Mouse (Mus musculus) heart, postnatal 36 days (tissue): ENCODE results near the gene Akap8. TPM values are rescaled to one million over a fixed set of nuclear protein-coding genes. Genes with fewer than 3 reads are reported as not detected.

Experiments
- DNase-seq, 2 experiments: peaks; one replicate each; pipeline ENCODE4 v3.0.0; 2021 to 2022
- intact Hi-C: fragments of 180-260 bp; cut with DNase I; formaldehyde crosslinking; loops from one replicate; pipeline ENCODE4 v1.15.1; 2025
- total RNA-seq, 2 experiments: library from RNA; stranded (reverse); gene quantifications; 2 replicates each; pipeline ENCODE4 v1.2.3; 2021

The Akap8 gene
- total RNA-seq, result 10 to 100 TPM; 37.3 to 50.4 TPM

DNA sequence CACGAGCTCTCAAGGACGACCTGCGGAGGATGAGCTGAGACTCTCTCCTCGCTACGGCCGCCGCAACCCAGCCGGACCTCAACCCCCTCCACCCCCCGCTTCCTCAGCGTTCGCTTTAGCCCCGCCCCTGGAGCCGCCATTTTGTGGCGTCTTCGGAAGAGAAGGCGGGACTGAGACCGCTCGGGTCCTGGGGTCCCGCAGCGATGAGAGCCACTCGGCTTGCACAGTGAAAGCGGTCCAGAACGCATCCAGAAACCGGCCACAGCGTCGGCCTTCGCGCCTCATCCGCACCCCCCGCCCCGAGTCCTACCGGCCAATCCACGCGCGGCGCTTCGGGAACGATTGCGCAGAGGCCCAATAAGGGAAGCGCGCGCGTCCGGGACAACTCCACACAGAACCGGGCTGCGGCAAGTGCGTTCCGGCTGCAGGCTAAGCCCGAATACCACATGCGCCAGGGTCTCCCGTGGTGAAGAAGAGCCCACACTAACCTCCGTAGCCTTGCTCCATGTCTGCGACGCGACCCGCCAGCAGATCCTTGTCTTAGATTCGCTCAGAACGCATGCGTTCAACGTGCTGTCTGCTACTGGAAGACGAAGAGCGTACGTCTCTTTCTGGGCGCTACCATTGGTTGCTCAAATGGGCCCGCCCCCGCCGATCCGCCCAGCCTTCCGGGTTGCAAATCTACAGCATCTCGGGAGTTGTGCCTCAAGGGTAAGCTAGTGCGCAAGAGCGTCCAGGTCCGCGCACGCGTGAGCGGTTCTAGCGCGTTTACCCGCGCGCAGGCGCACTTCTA lies at the start of gene Akap8:
Gene Akap8 (minus strand): TSS at position 642 of the 793 bp plus-strand sequence.
- intact Hi-C loops, result loop anchor here (2.0 kb wide), 1 partner anchor 36 kb away; the partner anchor contains the start of gene Brd4
- DNase-seq, result peak; percentile 94

DNA sequence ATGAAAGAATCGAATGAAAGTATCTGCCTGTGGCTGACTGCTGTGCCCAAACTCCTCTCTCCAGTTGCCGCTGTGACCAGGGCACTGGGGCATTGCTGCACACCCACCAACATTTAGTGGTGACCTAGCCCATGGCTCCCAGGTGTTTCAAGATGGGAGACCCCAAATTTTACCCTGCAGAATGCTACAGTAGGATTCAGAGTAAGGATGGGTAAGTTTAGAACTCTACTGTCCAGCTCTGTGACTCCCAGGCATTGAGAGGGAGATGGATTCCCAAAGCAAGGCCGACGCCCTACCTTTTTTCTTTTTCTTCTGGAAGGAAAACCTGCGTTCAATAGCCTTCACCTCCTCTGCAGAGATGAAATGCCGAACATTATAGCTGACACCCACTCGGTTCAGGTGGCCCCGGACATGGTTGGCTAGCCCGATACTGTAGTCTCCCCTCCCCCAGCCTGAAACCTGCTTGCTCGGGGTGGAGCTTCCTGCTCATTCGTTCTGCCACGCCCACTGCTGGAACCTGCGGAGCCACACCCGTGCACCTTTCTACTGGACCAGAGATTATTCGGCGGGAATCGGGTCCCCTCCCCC lies 48.0 kb upstream of the Akap8 start:
- intact Hi-C loops, result loop anchor here (1.0 kb wide), 1 partner anchor 8 kb away; no protein-coding TSS in a partner anchor
- no peak for DNase-seq

DNA sequence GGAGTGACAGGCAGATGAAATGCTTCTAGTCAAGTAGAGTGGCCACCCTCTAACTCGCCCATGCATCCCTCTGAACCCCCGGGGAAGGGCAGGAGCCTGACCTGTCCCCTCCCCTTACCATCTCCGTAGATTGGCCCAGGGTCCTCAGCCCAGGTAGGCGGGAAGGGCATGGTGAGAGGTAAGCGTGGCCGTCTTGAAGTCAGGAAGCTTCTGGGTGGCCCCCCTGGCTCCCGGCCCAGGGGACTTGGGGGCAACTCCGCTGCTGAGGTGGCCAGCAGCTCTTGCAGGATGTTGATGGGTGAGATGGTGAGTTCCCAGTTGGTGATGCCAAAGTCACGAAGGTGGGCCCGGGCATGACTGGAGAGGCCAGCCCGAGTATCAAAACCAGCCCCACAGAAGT lies 46.7 kb upstream of the Akap8 start:
- intact Hi-C loops, result loop anchor here (1.0 kb wide), 1 partner anchor 10 kb away; no protein-coding TSS in a partner anchor
- no peak for DNase-seq

DNA sequence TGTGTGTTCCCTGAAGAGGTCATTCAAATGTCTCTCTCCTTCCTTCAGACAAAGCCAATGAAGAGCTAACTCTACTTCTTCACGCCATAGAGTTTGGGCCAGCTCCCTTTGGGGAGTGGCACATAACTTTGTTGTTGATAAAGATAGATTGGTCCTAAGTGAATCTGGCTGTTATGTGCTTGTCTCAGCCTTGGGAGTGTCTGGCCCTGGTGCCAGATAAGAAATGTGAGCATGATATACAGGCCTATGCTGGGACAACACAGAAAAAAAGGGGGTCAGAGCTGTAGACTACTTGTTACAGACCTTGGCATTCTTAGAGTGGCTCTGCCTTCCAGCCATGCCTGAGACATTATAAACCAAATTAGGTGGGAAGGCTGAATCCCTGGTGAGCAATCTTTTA lies 44.3 kb upstream of the Akap8 start:
- intact Hi-C loops, result loop anchor here (2.0 kb wide), 1 partner anchor 24 kb away; the partner anchor contains the start of gene Wiz
- no peak for DNase-seq

DNA sequence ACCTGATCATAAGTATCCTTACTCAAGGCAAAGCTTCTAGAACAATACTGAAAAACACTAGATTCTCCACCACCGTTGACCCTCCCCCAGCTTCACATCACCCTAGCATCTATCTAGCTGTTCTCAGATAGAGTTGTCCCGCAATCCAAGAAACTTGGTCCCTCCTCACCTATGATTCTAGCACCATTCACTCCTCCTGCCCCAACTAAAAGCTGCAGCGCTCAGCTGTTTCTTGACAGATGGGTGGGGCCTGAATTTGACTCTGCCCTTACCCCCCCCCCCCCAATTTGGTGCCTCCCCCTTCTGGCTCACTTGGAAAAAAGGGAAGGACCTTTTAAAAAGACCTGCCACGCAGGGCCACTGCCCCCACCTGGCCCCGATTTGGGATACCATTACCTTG lies 43.8 kb upstream of the Akap8 start:
- intact Hi-C loops, result loop anchor here (2.0 kb wide), 1 partner anchor 24 kb away; the partner anchor contains the start of gene Wiz
- DNase-seq, result no peak

DNA sequence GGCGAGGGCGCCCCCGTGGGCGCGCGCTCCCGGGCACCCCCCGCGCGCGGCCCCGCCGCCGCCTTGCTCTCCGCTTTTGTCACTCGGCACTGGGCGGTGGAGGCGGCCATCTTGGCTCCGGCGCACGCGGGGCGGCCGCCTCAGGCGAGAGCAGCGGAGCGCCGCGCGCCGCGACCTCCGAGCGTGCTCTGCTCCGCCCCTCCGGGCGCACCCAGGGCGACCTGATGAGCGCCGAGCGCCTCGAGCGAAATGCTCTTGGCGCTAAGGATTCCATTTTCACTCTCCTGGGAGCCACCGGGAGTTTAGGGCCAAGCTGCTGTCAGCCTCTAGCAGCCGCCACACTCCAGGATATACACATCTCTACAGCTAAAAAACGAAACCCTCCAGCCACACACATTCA lies 43.3 kb upstream of the Akap8 start:
- intact Hi-C loops, result loop anchor here (2.0 kb wide), 1 partner anchor 24 kb away; the partner anchor contains the start of gene Wiz
- peak; percentile 88 to 89 for DNase-seq

DNA sequence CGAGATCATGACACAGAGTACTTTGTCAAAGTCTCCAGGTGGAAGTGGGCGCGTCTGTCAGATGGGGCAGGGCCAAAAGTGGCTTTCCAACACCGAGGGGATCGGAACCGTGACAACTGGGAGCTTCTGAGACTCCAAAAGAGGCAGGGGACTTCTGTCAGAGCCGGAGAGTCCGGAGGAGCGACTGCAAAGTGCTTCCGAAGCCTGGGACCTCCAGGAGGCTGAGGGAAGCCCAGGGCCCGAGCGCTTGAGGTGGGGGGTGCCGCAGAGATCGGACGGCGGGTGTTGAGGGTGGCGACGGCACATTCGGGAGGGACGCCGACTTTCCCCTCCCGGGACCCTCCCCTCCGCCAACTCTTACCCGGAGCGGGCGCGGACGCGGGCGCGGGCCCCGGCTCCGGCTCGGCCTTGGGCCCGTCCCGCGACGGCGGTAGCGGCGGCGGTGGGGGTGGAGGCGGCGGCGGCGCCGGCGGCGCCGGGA lies 42.8 kb upstream of the Akap8 start:
- intact Hi-C loops, result loop anchor here (1.0 to 2.0 kb wide), 2 partner anchors 14 to 25 kb away; partner anchors contain the start of genes Akap8l and Wiz
- DNase-seq, result peak in 1 of 2 experiments; percentile 12

DNA sequence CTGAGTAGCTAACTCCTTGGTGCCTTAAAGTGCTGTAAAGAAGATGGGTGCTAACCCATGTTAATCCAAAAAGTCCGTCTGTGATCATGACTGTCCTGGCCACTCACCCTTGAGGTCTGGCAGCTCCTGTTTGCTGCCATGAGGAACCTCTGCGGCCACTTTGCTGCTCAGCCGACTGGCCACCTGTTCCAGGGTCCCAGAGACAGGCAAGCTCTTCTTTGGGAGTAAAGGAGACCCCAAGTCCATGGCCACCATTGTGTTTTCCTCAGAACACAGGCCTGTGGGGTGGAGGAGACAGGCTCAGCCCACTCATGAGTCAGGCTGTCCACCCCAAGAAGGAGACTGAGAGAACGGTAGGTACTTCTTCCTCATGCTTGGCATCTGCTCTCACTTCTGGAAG lies 41.6 kb upstream of the Akap8 start:
- DNase-seq, result no peak
- intact Hi-C loops, result loop anchor here (1.0 kb wide), 1 partner anchor 12 kb away; the partner anchor contains the start of gene Akap8l

DNA sequence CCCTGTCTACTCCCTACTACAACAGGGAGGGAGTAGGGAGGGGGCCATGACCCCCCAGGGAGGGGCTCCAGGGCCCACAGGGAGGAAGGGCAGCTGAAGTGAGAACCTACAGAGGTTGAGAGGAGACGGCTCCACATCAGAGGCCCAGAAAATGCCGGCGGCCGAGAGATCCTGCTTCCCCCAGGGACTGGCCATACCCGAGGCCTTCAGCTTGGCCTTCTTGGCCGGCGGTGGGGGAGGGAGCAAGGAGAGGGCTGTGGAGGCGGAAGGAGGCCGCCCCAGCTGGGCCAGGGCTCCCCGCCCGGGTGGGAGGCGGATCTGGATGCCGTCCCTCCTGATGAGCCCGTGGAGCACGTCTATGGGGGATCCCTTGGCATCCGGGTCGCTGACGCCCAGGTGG lies 38.9 kb upstream of the Akap8 start:
- intact Hi-C loops, result no loop called here
- no peak for DNase-seq

DNA sequence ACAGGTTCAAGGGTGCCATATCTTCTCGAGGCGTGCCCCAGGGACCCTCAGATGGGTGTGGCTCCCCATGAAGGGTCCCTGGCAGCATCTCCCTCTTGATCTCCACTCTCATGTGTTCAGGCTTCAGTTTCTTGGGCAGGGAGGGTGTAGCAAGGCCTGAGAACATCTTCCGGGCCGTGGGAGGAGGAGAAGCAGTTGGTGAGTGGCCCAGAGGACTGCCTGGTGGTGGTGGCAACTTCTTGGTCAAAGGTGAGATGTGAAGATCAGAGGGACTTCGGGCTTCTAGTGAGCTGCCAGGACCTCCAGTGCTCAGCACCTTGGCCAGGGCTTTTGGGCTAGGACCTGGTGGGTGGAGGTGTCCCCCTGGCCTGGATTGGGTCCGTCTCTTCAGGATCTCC lies 37.9 kb upstream of the Akap8 start:
- DNase-seq, result no peak
- intact Hi-C loops, result no loop called here

DNA sequence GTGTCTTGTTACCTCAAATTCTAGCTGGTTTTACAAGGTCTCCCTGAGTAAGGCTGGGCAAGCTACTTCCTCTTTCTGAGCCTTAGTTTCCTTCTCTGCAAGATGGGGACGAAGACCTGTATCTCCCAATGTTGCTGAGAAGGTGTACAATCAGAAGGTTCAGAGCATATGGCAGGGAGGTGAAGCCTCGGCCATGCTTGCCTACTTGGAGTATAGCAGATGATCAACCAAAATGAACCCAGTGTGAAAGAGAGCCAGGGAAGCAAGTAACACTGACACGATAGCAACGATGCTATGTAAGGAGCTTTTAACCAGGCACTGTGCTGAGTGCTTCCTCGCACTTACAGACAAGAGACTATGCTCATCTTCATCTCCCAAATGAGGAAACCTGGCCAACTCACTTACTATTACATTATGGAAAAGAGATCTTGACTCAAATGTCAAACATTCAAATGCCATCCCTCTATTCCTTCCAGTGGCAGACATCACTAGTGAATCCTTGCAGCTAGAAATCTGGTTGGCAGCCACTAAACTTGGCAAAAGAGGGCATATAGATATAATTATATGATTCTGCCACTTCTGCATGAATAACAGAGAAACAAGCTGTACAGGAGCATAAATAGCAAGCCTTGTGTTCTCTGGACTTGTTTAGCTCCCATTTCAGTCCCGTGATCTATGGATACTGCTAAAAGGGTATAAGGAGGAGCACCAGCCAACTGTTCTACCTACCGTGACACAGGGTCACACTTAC lies 37.3 kb upstream of the Akap8 start:
- intact Hi-C loops, result no loop called here
- DNase-seq, result no peak

DNA sequence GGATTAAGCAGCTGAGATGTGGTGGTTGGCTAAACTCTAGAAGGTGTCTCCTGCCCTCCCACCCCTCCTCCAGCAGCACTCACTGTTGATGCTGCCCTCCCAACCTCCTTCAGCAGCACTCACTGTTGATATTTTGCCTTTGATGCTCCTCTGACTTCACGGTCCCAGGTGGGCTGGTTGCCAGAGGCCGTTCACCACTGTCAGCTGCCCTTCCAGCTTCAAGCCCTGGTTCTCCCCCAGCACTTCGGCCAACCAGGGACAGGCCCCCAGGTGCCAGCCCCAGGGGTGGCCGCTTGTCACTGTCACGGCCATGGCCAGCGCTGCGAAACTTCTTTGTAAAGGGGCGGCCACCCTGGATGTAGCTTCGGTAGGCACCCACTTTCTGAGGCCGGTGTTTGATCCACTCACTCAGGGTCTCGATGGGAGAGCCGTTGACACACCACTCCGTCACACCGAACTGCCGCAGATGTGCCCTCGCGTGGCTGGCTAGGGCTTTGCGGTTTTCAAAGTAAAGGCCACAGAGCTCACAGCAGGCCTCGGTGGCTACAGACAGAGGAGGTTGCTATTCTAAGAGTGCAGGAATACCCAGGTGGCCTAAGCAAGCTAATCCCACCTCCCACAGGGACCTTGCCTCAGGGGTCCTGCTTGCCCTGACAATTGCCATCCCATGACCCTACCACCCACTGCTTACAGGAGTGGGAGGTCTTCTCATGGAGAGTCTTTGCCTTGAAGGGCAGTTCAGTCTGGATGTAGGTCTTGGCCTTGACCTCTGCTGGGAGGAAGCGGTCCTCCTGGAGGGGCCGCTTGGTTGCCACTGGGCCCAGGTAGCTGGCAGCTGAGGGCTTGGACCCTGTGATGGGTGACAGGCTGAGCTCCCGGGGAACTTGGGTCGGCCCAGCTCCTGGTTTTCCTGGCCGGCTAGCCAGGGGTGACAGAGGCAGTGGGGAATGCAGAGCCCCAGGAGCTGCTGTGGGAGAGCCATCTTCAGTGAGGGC lies 36.0 kb upstream of the Akap8 start:
- DNase-seq, result no peak
- intact Hi-C loops, result no loop called here

DNA sequence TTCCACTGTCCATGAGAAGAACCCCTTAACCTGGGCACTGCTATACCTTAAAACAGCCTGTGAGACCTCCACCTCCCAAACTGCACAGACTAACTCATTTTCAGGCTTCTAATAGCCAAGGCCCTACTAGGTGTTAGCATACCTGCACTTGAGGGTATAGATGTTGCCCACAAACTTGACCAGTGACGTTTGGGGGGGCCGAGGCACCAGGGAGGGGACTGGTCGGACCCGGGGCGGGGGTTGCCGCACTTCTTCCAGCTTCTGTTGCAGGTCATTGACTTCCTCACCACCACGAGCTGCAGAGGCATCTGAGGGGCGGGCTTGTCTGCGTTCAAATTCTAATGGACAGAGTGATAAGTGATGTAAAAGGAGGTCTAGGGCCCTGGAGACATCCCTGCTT lies 35.2 kb upstream of the Akap8 start:
- intact Hi-C loops, result no loop called here
- no peak for DNase-seq

DNA sequence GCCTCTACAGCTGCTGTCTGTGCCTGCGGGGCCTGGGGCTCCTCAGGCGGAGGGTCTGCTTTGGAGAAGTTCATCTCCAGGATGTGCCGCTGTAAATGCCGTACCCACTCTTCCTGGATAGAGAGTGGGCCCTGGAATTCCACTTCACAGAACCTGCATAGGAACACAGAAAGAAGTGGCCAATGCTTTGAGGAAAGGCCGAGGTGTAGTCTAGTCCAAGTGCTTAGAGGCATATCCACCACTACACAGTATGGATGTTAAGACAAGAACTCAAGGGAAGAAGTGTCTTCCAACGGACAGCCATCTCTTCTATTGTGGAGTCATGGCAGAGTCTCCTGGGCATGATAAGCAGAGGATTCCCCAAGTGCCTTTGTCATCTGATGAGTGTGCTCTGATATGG lies 34.0 kb upstream of the Akap8 start:
- intact Hi-C loops, result no loop called here

DNA sequence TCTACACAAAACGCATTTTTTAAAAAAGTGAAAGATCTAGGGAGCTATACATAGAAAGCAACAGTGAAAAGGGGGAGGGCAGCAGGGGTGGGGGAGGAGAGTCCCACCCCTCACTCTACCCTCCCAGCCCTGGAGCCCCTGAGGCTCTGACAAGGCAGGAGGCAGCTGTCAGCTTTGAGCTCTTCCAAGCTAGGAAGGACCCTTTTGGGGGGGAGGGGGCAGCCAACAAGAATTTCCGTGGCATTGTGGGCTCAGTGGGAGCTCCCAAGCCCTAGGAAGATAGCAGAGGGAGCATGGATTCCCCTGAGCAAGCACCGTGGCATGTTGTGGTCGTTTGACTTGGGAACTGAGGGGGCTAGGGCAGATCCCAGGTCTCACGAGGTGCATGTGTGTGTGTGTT lies 33.2 kb upstream of the Akap8 start:
- no peak for DNase-seq
- intact Hi-C loops, result loop anchor here (5.0 kb wide), 1 partner anchor 33 kb away; the partner anchor contains the start of gene Wiz

More for the DNA sequence above, 34.0 kb upstream of the Akap8 start:
- no peak for DNase-seq

DNA sequence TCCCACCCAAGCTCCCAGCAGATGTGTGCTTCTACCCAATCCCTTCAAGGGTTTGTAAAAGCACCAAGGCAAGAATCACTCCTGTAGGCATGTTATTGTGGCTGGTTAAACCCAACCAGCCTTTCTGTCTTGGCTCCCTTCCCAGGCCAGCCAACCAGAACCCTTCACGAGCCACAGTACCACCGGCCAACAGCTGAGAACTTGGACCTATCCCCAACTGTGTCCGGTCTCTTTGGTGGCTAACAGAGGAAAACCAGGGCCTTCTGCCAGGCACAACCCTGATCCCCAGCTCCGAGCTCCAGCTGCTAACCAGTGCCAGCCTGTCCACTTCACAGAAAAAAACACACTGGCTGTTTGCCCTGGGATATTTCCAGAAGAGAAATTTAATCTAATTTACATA lies 32.7 kb upstream of the Akap8 start:
- intact Hi-C loops, result loop anchor here (5.0 kb wide), 1 partner anchor 34 kb away; the partner anchor contains the start of gene Wiz

DNA sequence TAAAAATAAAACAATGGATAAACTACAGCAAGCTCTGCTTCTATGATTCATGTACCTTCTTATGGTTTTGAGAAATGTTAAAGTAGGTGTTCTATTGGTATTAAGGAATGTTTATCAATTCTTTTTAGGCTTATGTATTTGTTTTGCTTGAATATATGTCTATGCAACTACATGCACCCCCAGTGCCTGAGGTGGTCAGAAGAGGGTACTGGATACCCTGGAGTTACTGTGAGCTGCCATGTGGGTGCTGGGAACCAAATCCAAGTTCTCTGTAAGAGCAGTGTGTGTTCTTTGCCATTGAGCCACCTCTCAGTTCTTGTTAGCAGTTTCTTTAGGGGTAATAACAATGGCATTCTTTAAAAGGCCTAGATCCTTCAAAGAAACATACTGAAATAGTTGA lies 30.7 kb upstream of the Akap8 start:
- no peak for DNase-seq
- intact Hi-C loops, result loop anchor here (5.0 kb wide), 1 partner anchor 36 kb away; the partner anchor contains the start of gene Wiz

More for the DNA sequence above, 32.7 kb upstream of the Akap8 start:
- DNase-seq, result peak; percentile 54 to 69

DNA sequence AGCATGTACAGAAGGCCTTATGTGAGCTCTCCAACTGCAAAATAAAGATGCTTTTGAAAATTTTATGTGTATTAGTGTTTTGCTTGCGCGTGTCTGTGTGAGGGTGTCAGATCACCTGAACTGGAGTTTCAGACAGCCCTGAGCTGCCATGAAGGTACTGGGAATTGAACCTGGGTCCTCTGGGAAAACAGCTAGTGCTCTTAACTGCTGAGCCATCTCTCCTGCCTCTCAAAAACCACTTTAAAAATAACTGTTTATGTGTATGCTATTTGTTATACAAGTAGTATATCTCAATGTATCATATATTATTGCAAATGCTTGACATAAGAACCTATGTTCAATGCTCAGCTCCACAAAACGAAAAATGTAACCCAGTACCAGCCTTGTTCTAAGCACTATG lies 30.2 kb upstream of the Akap8 start:
- intact Hi-C loops, result loop anchor here (5.0 kb wide), 1 partner anchor 36 kb away; the partner anchor contains the start of gene Wiz
- no peak for DNase-seq

DNA sequence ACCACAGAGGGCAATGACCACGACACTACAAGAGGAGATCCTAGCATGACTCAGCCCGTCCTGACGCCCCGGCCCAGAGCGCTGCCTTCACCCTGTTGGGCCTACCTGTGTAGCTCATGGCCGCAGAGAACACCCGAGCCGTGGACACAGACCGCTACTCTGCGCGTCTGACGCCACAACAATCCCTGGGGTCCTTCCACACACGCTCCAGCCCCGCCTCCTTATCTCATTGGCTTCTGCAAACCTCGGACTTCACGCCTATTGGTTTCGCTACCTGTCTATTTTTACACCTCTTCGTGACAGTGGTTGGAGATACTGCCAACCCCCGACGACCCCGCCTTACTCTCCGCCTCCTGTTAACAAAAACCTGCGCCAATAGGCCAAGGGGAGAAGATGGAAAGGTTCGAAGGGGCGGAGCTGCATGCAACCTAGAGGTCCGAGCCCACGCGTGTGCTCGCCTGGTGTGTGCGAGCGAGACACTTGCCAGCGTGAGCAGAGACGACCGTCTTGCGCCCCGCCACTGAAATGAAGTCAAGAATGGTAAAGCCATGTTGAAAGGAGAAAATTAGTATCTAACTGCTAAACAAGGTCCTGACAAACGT lies 29.4 kb upstream of the Akap8 start, which contains the start of gene Akap8l:
Gene Akap8l (minus strand): TSS at position 226 of the 602 bp plus-strand sequence.
- DNase-seq, result peak; percentile 94 to 95
- intact Hi-C loops, result loop anchor here (1.0 to 5.0 kb wide), 2 partner anchors 13 to 37 kb away; partner anchors contain the start of gene Wiz
